Mouse (Mus musculus): ENCODE measurements around the gene Crispld2. TPM values are rescaled to one million over a fixed set of nuclear protein-coding genes. Genes with fewer than 3 reads are reported as not detected.

Gene Crispld2
- polyA plus RNA-seq, 1 experiment from 2014 or later, result 11.1 TPM

Other genes starting within 250 kb of the Crispld2 start
- 14.9 and 15.0 TPM in 2 replicates for gene Tldc1, start 214.0 kb upstream of the Crispld2 start, polyA plus RNA-seq (2015; fragmentation: Nextera tagmentation; extraction: Ambion mirVana)
- gene Cotl1, start 151.9 kb upstream of the Crispld2 start, polyA plus RNA-seq (2015; fragmentation: Nextera tagmentation; extraction: Ambion mirVana), result 99.2 and 138 TPM in 2 replicates
- gene Klhl36, start 130.2 kb upstream of the Crispld2 start, polyA plus RNA-seq (2015; fragmentation: Nextera tagmentation; extraction: Ambion mirVana), result 16.7 and 18.4 TPM in 2 replicates
- gene Usp10, start 82.1 kb upstream of the Crispld2 start, polyA plus RNA-seq (2015; fragmentation: Nextera tagmentation; extraction: Ambion mirVana), result 148 and 167 TPM in 2 replicates
- gene Gm20388, start 81.6 kb upstream of the Crispld2 start, polyA plus RNA-seq (2015; fragmentation: Nextera tagmentation; extraction: Ambion mirVana), result 0.99 and 7.4 TPM in 2 replicates
- gene Zdhhc7, start 109.0 kb downstream of the Crispld2 start, polyA plus RNA-seq (2015; fragmentation: Nextera tagmentation; extraction: Ambion mirVana), result 31.9 and 34.3 TPM in 2 replicates
- 5.8 and 6.1 TPM in 2 replicates for gene 6430548M08Rik, start 121.7 kb downstream of the Crispld2 start, polyA plus RNA-seq (2015; fragmentation: Nextera tagmentation; extraction: Ambion mirVana)
- 0.13 TPM in 1 of 2 replicates, not detected in the other for gene Fam92b, start 185.0 kb downstream of the Crispld2 start, polyA plus RNA-seq (2015; fragmentation: Nextera tagmentation; extraction: Ambion mirVana)
- gene Gse1, start 236.0 kb downstream of the Crispld2 start, polyA plus RNA-seq (2015; fragmentation: Nextera tagmentation; extraction: Ambion mirVana), result 8.3 and 10.0 TPM in 2 replicates

All from kidney, embryonic 15.5 days (tissue).